Comparison of ENCODE assay signal across 8 mouse cellular contexts in genomic region chr8:105853178-105853577, GRCm38 (mm10). TPM values are rescaled to one million over a fixed set of nuclear protein-coding genes. Genes with fewer than 3 reads are reported as not detected.
A peak's percentile ranks its signal among the peaks of the same experiment; 100 is the strongest.
DNase-seq lines count a peak whose midpoint lies in the region; ATAC-seq lines count a peak whose summit lies in the region.

TSS of gene Cenpt (minus strand) at chr8:105853278.

- peaks cover 23% of the 10 kb centered on the region for H3K4me1 ChIP-seq in neural tube, embryonic 11.5 days (ENCODE audit: control insufficient read depth, insufficient read depth, low read length)
- peaks cover 21% of the 10 kb centered on the region for H3K4me1 ChIP-seq in intestine, embryonic 15.5 days (replicated peaks)

- H3K27me3 ChIP-seq in neural tube, embryonic 11.5 days (ENCODE audit: control insufficient read depth, insufficient read depth, low read length) = no peaks in the 10 kb centered on the region
- H3K27me3 ChIP-seq in intestine, embryonic 15.5 days (replicated peaks) = no peaks in the 10 kb centered on the region

- DNase-seq in adrenal gland, postnatal 4 days (ENCODE audit: low spot score in 2 of 2) = no peak
- no peak for DNase-seq in adrenal gland, adult 18-20 months (ENCODE audit: low spot score in 2 of 2)
- no peak for DNase-seq in neural tube, embryonic 11.5 days (ENCODE audit: low spot score)
- DNase-seq in neural tube, embryonic 10.5 days (ENCODE audit: extremely low spot score, low spot score) = no peak
- no peak for DNase-seq in T-cell, adult 2 months (ENCODE audit: low spot score)
- DNase-seq in cerebellum, adult 9-11 months = no peak

- H3K9me3 ChIP-seq in neural tube, embryonic 11.5 days (ENCODE audit: control insufficient read depth, low read length) = no peaks in the 10 kb centered on the region
- H3K9me3 ChIP-seq in intestine, embryonic 15.5 days = no peaks in the 10 kb centered on the region

- H3K9ac ChIP-seq in neural tube, embryonic 11.5 days (ENCODE audit: low read length) = no peak within 1 kb of the TSS
- no peak within 1 kb of the TSS for H3K9ac ChIP-seq in intestine, embryonic 15.5 days

- H3K36me3 ChIP-seq in neural tube, embryonic 11.5 days (ENCODE audit: control insufficient read depth, insufficient read depth, low read length) = peaks cover under 1% of the 10 kb centered on the region; the same call in 1 of the 2 replicates
- peaks cover 7% of the 10 kb centered on the region; the same call in 1 of the 2 replicates for H3K36me3 ChIP-seq in intestine, embryonic 15.5 days

- no peak for ATAC-seq in neural tube, embryonic 11.5 days (ENCODE audit: insufficient read depth, low FRiP score, low TSS enrichment)
- no peak for ATAC-seq in intestine, embryonic 15.5 days
- no peak for ATAC-seq in megakaryocyte-erythroid progenitor cell, adult 5-6 weeks (replicated peaks; ENCODE audit: low FRiP score, low TSS enrichment, poor library complexity, severe bottlenecking)

- 88% methylated on average over 3 of the region's 3 CpGs for WGBS in neural tube, embryonic 11.5 days
- WGBS in intestine, embryonic 15.5 days = 83% methylated on average over 3 of the region's 3 CpGs

- no peak within 1 kb of the TSS for H3K4me2 ChIP-seq in neural tube, embryonic 11.5 days (ENCODE audit: low read depth)
- H3K4me2 ChIP-seq in intestine, embryonic 15.5 days (replicated peaks) = peak within 1 kb of the TSS; percentile 67; the same call in 1 of the 2 replicates

- no peak within 1 kb of the TSS for H3K27ac ChIP-seq in neural tube, embryonic 11.5 days (ENCODE audit: low read depth, low read length)
- H3K27ac ChIP-seq in intestine, embryonic 15.5 days = no peak within 1 kb of the TSS

- H3K4me3 ChIP-seq in neural tube, embryonic 11.5 days (ENCODE audit: low read depth, low read length) = no peak within 1 kb of the TSS
- no peak within 1 kb of the TSS for H3K4me3 ChIP-seq in intestine, embryonic 15.5 days (replicated peaks)

RNA-seq across cellular contexts. Expression of gene Cenpt, which starts in this region (rescaled TPM):
- 10 to 100 TPM; 15.9 to 21.7 TPM for total RNA-seq in adrenal gland, postnatal 4 days (2021)
- 1 to 10 TPM; 5.9 to 6.5 TPM for total RNA-seq in adrenal gland, adult 18-20 months (2021)
- 58.3 and 62.6 TPM in 2 replicates for polyA plus RNA-seq in neural tube, embryonic 11.5 days (2014; fragmentation: Nextera tagmentation; extraction: Ambion mirVana)
- 33.6 and 34.9 TPM in 2 replicates for polyA plus RNA-seq in intestine, embryonic 15.5 days (2015; fragmentation: Nextera tagmentation; extraction: Ambion mirVana)
- total RNA-seq in megakaryocyte-erythroid progenitor cell, adult 5-6 weeks (2014; fragmentation: Nextera tagmentation) = 32.0 and 47.6 TPM in 2 replicates
- total RNA-seq in megakaryocyte-erythroid progenitor cell, adult 5-6 weeks (2017) = 14.2 and 20.0 TPM in 2 replicates
